Mouse (Mus musculus) heart, adult 8-10 months (tissue): ENCODE results near the gene Scaf1. TPM values are rescaled to one million over a fixed set of nuclear protein-coding genes. Genes with fewer than 3 reads are reported as not detected.

ENCODE experiments used
- DNase-seq: peaks from one replicate; pipeline ENCODE4 v3.0.0; 2022; ENCODE audit warnings: low spot score
- total RNA-seq, 4 experiments: library from RNA; stranded (reverse); gene quantifications; 2 replicates each; pipeline ENCODE4 v1.2.4; 2022

Gene Scaf1
- 10 to 100 TPM; 46.8 to 56.2 (median 49.7) TPM for total RNA-seq

DNA sequence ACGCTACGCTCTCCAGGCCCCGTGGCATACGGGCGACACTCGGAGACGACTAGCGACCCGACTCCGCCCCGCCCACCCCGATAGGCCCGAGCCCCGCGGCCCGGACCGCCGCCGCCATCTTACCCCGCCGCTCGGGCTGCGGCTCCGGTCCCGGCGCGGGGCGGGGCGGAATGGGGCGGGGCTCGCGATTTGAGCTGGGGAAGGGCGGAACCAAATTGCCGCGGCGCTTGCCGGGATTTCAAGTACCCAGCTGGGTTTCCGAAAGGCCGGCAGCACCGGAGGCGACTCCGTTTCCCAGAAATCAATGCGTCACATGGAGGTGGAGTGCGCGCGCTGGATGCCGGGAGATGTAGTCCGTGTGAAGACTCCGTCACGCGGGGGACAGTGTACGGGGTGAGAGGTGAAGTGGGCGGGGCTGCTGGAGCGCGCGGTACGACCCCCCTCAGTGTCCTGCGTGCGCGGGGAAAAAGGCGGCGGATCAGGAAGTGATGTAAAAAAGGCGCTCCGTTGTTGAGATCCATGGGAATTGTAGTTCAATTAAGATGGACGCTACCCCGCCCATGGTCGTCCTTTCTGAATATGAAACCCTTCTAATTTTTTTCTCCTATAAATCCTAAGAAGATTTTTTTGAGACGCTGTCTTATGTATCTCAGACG is at the start of gene Scaf1:
Gene Scaf1, minus strand, starts transcription at position 407 of the 656 bp plus-strand sequence.
- peak; percentile 99 for DNase-seq

- peak; percentile 98 for DNase-seq
Observed at GRCm38 (mm10) chr7:45062239-45062835, 46.2 kb upstream of the Scaf1 start, which contains the start of the genes Nosip and Prrg2. Gene Nosip, plus strand, starts transcription at chr7:45062429. Gene Prrg2, minus strand, starts transcription at chr7:45062677.

DNA sequence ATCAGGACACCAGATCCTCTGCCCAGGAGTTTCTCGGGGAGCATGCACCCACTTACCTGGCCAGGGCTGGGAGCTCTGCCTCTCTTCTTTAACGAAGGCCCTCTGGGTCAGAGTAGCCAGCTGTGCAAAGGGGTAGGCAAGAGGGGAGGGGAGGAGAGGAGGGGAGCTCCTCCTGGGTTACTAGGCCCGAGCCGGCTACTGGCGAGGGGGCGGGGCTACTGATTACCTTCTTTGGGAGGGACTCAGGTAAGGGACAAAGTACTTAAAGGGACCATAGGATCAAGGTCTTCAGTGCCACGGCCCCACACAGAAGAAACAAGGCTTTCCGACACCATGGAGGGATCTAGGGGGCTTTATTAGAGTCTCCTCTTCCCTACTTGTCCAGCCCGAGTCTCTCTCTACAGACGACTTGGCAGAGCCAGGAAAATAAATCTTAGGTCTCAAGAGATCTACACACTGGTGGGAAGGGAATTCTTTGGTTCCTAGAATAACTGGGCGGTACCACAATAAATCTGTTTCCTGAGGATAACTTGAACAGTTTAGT is 45.4 kb upstream of the Scaf1 start:
- DNase-seq, result no peak

DNA sequence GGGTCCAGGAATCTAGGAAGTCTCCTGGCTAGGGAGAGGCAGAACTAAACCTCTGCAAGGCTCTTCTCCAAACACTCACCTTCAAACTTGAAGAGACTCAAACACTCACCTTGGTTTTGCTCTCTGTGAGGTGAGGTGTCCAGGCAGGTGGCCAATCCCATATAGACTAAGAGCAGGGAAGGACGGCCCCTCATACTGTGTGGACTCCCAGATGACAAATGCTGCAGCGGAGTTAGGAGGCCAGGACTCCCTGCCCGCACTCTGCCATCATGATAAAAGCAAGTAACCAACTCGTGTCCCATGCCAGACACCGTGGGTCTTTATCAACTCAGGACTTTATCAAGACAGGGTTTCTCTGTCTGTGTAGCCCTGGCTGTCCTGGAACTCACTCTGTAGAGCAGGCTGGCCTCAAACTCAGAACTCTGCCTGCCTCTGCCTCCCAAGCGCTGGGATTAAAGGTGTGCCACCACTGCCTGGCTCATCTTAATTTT is 44.5 kb upstream of the Scaf1 start:
- no peak for DNase-seq

DNA sequence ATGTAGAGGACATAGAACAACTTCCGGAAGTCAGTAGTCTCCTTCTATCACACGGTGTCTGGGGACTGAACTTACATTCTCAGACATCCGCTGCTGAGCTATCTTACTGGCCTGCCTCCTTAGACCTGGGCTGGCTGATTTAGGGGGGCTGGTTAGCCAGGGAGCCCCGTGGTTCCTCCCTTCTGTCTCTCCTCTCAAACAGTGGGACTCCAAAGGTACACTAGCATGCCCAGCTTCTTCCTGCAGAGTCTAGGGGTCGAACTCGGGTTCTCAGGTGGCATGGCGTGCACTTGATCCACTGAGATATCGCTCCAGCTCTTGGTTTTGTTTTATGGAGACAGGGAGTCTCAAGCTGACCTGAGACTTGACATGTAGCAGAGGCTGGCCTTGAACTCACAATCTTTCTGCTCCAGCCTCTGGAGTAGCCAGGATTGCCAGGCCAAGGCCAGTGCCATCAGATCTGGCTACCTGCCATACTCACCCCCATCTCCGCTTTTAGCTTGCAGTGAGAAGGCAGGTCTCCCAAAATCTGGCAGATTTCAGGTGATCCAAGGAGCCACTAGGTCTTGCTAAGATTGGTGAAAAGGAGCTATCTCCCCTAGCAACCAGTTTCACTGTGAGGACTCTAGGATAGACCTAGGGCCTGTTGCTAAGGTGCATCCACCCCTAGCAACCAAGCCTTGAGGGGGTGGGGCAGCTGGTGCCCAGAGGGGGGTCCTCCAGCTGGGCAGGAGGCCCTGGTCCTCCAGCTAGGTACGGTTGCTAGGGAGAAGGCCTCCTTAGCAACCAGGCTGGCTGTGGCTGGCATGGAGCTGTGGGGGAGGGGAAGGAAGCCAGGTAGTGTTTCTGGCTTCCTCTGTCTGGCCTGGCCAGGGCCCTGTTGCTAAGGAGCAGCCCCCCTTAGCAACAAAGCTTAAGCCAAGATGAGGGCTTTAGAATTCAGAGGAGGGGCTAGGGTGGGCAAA is 42.7 kb upstream of the Scaf1 start:
- no peak for DNase-seq

- no peak for DNase-seq
Observed at GRCm38 (mm10) chr7:45056972-45057348, 40.8 kb upstream of the Scaf1 start.

- DNase-seq, result no peak
Observed at GRCm38 (mm10) chr7:45056329-45056971, 40.3 kb upstream of the Scaf1 start.

DNA sequence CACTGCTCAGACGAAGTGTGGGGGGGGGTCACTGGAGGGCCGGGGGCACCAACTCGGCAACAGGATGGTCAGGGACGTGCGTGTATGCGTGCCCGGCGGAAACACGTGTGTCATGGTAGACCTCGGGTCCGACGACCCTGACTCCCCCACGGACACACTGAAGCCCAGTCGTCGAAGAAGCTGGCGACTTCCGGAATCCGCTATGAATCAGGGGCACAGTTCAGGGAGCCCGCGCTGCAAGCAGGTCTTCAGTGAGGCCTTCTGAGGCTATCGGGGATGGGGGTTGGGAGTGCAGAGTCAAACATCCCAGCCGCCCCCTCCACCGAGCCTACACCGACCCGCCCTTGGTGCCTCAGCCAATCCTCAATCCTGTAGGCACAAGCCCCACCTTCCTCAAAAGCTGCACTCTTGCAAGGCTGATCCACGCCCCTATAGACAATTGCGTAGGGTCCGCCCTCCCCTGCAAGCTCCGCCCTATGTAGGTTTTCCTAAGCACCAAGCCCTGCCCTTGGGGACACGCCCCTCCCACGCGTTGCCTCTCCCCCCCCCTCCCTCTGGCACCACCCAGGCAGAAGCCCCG is 37.9 kb upstream of the Scaf1 start:
- peak; percentile 95 for DNase-seq

DNA sequence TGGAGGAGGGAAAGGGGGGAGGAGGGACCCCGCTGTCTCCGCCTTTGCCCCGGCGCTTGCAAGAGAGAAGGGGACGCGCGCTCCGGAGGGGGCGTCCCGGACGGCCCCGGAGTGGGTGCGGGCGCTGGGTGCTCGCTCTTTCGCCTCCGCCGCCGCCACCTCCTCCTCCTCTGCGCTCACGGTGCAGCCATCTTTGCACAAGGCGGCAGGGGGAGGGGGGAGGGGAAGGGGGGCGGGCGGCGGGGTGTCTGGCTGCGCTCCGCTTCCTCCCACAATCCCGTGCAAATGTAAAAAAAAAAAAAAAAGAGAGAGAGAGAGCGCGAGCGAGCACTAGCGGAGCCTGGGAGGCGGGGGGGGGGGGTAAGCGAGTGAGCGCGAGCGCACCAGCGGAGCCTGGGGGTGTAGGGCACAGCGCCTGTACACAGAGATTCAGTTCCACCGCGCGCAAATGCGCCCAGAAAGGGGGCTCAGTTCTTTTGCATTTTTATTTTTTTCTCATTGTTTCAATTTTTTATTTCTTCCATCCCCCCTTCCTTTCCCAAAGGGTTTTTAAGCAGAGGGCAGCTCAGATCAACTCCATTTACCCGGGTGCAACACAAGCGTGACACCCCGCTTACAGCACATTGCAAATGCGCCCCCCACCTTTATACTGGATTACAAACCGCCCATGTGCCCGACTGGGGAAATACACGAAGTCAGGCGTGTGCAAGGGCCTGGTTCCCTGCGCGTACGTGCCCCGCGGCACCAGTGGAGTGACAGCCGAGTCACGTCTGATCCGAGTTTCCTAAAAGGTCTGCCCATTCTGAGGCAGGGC is 37.2 kb upstream of the Scaf1 start:
- DNase-seq, result peak; percentile 64

GRCm38 (mm10) chr7:45052862-45053116 is 36.6 kb upstream of the Scaf1 start, which contains the start of gene Prr12:
Gene Prr12, minus strand, starts transcription at chr7:45052881.
- no peak for DNase-seq

GRCm38 (mm10) chr7:45052181-45052861 is 36.2 kb upstream of the Scaf1 start:
- no peak for DNase-seq

- no peak for DNase-seq
Observed at GRCm38 (mm10) chr7:45051601-45051974, 35.4 kb upstream of the Scaf1 start.

DNA sequence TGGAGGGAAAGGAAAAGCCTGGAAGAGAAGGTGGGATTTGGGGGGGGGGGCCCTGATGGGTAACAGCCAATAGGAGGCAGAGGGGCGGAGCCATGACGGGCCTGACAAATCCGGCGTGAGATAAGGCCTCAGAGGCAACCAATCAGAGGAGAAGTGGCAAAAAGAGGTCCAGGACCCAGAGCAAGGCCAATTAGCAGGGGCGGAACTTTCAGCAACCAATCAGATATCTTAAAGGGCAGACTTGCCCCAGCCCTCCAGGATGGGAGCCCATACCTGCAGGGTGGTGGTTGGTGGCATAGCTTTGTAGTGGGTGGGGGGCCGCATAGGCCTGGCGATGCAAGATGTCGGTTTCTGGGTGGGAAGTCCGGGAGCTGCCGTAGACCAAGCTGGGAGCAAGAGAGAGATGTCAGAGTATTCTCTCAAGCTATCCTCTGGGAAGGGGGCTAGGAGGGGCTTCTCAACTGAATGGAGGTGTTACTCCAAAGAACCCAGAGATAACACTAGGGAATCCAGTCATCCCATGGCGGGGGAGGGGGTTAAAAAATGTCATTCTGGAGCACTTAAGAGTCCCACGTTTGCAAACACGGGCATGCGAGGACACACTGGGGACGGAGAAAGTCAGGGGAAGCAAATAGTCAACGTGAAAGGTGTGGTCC is 34.9 kb upstream of the Scaf1 start:
- DNase-seq, result peak; percentile 77

- no peak for DNase-seq
Observed at GRCm38 (mm10) chr7:45048923-45049657, 32.9 kb upstream of the Scaf1 start.

GRCm38 (mm10) chr7:45048001-45048890 is 32.1 kb upstream of the Scaf1 start:
- DNase-seq, result no peak

- no peak for DNase-seq
Observed at GRCm38 (mm10) chr7:45047491-45047890, 31.3 kb upstream of the Scaf1 start.

- DNase-seq, result no peak
Observed at GRCm38 (mm10) chr7:45046853-45047350, 30.7 kb upstream of the Scaf1 start.
